Mouse (Mus musculus): Measurements from ENCODE around the gene Slc7a8.
A peak's percentile ranks its signal among the peaks of the same experiment; 100 is the strongest.

The Slc7a8 gene

GRCm38 (mm10) chr14:54781610-54782365 is at the start of gene Slc7a8:
Gene Slc7a8 (minus strand): TSS chr14:54781946.
- DNase-seq (ENCODE audit: low read depth, low spot score): peak; percentile 71

GRCm38 (mm10) chr14:54823716-54824115 is 42.0 kb upstream of the Slc7a8 start:
- no peak for DNase-seq (ENCODE audit: low read depth, low spot score)

GRCm38 (mm10) chr14:54822301-54822700 is 40.6 kb upstream of the Slc7a8 start:
- DNase-seq (ENCODE audit: low read depth, low spot score): no peak

DNA sequence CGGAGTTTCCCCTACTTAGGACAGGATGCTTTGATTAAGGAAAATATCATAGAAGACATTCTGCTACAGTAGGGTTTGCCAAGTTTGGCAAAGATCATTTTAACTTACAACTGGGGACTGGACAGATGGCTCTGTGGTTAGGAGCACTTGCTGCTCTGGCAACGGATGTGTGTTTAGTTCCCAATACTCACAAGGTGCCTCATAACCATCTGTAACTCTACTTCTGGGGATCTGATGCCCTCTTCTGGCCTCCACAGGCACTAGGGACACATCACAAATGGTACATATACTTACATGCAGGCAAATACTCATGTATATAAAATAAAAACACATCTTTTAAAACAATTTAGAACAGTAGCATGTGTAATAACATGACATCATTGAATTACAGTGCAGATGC is 36.0 kb upstream of the Slc7a8 start:
- peak; percentile 13 for DNase-seq (ENCODE audit: low read depth, low spot score)

- DNase-seq (ENCODE audit: low read depth, low spot score): no peak
Observed at GRCm38 (mm10) chr14:54815737-54816136, 34.0 kb upstream of the Slc7a8 start.

DNA sequence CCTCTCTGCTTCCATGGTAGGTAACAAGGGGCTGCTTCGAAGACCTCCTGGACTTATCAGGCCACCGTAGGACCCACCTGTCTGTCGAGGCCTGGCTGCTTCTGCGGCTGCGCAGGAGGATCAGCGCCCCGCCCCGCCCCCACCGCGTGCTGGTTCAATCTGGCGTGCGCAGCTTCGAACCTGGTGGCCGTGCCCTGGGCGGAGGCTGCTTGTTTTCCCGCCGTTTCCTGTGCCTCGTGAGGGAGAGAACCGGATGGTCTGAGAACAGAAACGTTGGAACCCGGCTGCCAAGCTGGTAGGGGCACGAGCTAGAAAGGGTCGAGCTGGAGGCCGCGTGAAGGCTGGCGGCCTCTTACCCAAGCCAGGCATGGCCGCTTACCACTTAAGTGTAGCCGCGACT is 32.2 kb upstream of the Slc7a8 start, which contains the start of gene Rnf212b:
Rnf212b (plus strand) TSS at position 151 of the 400 bp plus-strand sequence.
- no peak for DNase-seq (ENCODE audit: low read depth, low spot score)

DNA sequence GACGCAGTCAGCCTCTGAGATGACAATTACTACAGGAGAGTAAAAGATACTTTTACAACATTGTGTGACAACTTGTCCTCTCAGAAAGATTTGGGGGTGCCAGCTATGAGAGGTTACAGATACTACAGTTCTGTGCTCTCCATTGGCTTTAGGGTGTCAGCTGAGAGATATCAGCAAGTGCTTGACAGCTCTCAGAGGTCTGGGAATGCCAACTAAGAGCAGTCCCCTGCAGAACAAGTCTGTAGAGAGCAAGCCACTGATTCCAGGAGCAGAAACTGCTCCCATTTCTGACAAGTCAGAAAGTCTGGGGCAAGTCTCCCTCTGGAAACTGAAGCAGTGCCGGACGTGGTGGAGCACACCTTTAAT is 27.9 kb upstream of the Slc7a8 start:
- no peak for DNase-seq (ENCODE audit: low read depth, low spot score)

GRCm38 (mm10) chr14:54808718-54809667 is 27.2 kb upstream of the Slc7a8 start:
- peak; percentile 37 for DNase-seq (ENCODE audit: low read depth, low spot score)

DNA sequence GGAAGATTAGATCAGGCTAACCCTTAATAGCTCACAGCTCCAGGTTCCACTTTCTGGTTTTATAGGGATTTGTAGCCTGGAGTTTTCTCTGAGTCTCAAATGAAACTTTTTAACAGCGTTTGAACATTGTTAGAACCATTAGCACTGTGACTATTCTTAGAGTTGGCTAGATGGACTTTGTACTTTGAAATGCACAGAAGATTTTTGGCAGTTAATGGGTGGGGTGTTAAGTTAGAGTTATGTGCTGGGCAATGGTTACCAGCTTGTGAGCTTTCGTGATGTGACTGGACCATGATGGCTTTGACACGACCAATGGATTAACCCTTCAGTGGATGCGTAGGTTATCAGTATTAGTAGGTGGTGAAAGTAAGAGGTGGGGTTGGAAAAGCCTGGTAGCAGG is 24.4 kb upstream of the Slc7a8 start:
- DNase-seq (ENCODE audit: low read depth, low spot score): no peak

- DNase-seq (ENCODE audit: low read depth, low spot score): no peak
Observed at GRCm38 (mm10) chr14:54802428-54802827, 20.7 kb upstream of the Slc7a8 start.

DNA sequence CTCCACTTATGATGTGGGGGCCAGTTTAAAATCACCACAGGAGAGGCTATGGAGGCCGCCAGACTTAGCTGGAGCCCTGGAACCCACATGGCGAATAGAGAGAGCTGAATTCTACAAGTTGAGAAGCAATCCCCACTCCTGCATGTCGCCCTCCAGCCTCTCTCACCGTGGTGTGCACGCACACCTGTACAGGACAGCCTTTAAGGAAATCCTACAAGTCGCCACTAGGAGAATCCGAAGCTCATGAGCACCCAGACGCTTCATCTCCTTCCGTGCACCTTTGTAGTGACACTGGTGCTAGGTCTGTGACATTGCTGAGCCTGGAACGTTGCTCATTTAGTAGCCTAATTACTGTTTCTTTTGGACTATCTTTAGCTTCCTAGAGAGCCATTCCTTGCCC is 17.9 kb upstream of the Slc7a8 start:
- DNase-seq (ENCODE audit: low read depth, low spot score): no peak

DNA sequence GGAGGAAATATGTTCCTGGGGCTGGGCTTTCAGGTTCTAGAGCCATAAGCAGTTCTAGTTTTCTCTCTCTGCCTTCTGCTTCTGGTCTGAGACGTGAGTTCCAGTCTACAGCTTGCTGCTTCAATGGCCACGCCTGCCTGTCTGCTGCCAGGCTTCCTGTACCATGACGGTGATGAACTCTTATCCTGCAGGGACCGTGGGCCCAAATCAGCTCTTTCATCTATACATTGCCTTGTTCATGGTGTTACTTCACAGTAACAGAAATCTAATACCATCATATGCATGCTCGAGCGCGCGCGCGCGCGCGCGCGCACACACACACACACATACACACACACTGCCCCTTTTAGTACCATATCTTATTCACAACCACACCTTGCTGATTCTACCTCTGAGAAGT is 15.0 kb upstream of the Slc7a8 start:
- DNase-seq (ENCODE audit: low read depth, low spot score): no peak

GRCm38 (mm10) chr14:54795901-54796300 is 14.2 kb upstream of the Slc7a8 start:
- DNase-seq (ENCODE audit: low read depth, low spot score): no peak

GRCm38 (mm10) chr14:54793894-54794830 is 12.4 kb upstream of the Slc7a8 start:
- no peak for DNase-seq (ENCODE audit: low read depth, low spot score)

- DNase-seq (ENCODE audit: low read depth, low spot score): no peak
Observed at GRCm38 (mm10) chr14:54793351-54793750, 11.6 kb upstream of the Slc7a8 start.

- no peak for DNase-seq (ENCODE audit: low read depth, low spot score)
Observed at GRCm38 (mm10) chr14:54792166-54792565, 10.4 kb upstream of the Slc7a8 start.

GRCm38 (mm10) chr14:54788231-54788630 is 6.5 kb upstream of the Slc7a8 start:
- DNase-seq (ENCODE audit: low read depth, low spot score): no peak

DNA sequence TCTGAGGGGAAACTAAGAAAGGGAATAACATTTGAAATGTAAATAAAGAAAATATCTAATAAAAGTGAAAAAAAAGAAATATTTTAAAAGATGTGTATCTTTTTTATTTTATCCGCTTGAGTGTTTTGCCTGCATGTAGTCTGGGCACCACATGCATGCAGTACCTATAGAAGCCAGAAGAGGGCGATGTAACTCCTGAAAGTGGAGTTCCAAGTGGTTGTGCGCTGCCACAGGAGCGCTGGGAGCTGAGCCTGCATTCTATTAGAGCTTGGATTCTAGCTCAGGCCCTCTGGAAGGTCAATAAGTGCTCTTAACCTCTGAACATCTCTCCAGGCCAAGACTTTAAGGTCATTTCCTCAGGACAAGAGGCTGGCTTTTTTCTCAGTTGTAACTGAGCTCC is 5.5 kb upstream of the Slc7a8 start:
- DNase-seq (ENCODE audit: low read depth, low spot score): no peak

GRCm38 (mm10) chr14:54786489-54786888 is 4.7 kb upstream of the Slc7a8 start:
- DNase-seq (ENCODE audit: low read depth, low spot score): no peak

DNA sequence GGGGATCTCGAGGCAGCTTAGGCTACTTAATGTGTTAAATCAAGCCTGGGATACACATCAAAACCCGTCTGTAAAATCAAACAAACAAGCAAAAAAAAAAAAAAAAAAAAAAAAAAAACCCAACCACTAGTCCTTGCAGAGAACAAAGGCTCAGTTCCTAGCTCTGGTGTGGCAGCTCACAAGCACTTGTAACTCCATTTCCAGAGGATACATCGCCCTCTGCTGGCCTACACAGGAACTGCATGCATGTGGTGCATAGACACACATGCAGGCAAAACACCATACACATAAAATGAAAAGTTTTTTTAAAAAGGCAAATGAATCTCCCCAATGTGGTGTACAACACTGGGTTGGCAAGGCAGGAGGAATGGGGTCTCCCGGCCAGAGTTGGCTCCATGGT is 4.2 kb upstream of the Slc7a8 start:
- DNase-seq (ENCODE audit: low read depth, low spot score): peak; percentile 54

- DNase-seq (ENCODE audit: low read depth, low spot score): no peak
Observed at GRCm38 (mm10) chr14:54782971-54783370, 1.2 kb upstream of the Slc7a8 start.
